Mouse (Mus musculus): ENCODE results near the gene Srcin1.

The Srcin1 gene

GRCm38 (mm10) chr11:97576136-97576906 lies at the start of gene Srcin1:
Srcin1 (minus strand) TSS chr11:97576186.
- peak; percentile 76 for DNase-seq

DNA sequence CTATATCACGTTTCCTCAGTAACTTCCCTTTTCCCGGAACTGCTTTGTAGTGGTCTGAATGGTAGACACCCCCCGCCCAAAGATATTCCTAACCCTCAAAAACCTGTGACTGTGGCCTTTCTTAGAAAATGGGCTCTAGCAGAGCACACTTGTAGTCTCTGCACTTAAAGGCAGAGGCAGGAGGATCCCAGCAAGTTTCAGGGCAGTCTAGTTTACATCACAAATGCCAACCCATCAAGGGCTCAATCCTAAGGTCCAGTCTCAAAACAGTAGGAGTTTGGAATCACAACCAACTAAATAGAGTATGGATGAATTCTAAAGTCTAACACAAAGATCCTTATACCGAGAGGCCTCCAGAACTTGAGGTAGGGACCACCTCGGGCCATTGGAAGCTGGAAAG lies 49.6 kb upstream of the Srcin1 start:
- DNase-seq = no peak

DNA sequence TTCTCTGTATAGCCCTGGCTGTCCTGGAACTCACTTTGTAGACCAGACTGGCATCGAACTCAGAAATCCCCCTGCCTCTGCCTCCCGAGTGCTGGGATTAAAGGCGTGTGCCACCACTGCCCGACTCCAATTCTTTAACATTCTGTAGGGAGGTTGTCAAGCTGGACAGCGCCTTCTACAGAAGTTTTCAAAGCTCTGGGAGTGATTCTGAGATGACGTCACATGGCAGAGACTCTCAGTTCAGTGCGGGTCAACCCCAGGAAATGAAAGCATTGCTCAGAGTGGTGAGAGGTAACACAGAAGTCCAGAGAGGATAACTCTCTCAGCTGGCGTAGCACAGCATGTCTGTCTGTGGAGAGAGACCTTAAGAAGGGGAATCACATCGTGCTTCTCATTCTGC lies 47.2 kb upstream of the Srcin1 start:
- no peak for DNase-seq

GRCm38 (mm10) chr11:97622440-97622839 lies 46.5 kb upstream of the Srcin1 start:
- peak; percentile 63 for DNase-seq

GRCm38 (mm10) chr11:97619391-97619795 lies 43.4 kb upstream of the Srcin1 start:
- peak; percentile 83 for DNase-seq

- DNase-seq = no peak
These were observed 42.4 kb upstream of the Srcin1 start for GRCm38 (mm10) chr11:97618368-97618767.

DNA sequence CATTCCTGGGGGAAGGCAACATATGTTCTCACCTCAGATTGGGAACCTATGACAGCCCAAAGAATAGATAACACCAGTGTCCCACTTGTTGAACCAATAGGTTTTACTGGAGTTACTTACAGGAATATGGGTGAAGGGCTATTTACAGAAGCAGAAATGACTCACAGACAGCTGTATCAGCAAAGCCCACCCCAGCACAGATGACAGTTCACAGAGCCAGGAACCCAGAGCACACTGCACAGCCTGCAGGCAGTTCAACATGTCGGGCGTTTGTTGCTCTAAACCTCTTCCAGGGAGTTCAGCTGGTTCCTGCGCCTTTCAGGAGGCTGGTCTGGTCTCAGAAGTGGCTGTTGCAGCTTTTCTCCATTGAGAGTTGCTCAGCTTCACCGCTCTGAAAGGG lies 39.3 kb upstream of the Srcin1 start:
- DNase-seq = no peak

- DNase-seq = peak; percentile 16
These were observed 35.1 kb upstream of the Srcin1 start for GRCm38 (mm10) chr11:97611076-97611475.

DNA sequence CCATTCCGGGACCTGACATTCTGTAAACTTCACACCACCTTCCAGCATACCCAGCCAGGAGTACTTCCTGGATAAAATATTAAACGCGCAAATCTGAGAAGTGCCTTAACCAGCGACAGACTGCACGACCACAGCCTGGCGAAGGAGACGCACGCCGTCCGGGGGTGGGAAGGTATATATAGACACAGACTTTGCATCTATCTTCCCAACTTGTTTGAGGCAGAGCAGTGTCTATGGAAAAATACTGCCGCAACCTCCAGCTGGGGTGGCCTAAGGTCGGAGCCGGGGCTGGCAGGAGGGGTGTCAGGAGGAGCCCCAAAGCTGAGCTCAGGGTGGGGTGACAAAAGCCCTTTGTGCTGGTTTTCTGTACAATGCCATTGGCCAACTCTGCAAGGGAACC lies 33.8 kb upstream of the Srcin1 start:
- no peak for DNase-seq

DNA sequence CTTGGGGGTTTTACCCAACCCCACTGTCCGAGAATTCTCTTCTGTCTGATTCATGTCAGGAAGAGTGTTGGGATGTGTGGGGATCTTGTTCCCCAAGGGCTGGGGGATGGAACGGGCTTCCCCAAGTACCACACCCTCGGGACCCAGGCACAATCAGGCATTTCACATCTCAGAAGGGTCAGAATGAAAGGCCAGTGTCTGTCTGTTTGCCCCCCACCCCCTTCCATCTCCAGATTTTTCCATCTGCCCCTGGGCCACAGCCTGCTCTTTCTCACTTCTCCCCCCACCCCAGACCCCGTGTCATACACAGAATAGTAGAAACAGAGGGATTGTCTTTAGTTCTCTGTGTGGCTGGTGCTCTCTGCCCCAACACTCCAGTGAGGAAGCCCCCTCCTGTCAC lies 32.9 kb upstream of the Srcin1 start:
- no peak for DNase-seq

DNA sequence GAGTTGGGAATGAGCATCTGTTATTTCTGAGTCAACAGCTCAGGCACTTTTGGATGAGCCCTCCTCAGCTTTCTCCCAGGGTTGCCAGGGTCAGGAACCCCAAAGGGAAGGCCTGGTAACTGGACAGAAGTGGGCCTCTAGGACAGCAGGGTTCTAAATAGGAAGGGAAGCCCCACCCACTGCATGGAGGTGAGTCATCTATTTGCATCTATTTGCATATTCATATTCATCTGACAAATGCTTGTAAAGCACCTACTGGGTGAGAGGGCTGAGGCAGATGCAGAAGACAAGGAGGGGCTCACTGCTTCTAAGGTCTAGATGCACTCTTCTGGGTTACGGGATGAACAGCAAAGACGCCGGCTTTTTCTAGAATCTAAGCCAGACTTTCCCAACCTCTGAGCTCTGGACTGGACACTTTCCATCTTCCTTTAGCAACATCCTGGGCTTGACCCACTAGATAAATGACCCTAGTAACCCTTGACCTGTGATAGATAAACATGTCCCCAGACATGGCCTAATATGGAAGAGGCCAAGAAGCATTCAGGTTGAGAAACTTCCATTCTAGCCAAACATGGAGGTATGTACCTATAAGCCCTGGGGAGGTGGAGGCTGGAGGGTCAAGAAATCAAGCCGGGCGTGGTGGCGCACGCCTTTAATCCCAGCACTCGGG lies 31.2 kb upstream of the Srcin1 start:
- no peak for DNase-seq

- peak; percentile 24 for DNase-seq
These were observed 27.9 kb upstream of the Srcin1 start for GRCm38 (mm10) chr11:97603891-97604290.

- DNase-seq = no peak
These were observed 26.2 kb upstream of the Srcin1 start for GRCm38 (mm10) chr11:97602223-97602622.

GRCm38 (mm10) chr11:97599104-97599503 lies 23.1 kb upstream of the Srcin1 start:
- no peak for DNase-seq

DNA sequence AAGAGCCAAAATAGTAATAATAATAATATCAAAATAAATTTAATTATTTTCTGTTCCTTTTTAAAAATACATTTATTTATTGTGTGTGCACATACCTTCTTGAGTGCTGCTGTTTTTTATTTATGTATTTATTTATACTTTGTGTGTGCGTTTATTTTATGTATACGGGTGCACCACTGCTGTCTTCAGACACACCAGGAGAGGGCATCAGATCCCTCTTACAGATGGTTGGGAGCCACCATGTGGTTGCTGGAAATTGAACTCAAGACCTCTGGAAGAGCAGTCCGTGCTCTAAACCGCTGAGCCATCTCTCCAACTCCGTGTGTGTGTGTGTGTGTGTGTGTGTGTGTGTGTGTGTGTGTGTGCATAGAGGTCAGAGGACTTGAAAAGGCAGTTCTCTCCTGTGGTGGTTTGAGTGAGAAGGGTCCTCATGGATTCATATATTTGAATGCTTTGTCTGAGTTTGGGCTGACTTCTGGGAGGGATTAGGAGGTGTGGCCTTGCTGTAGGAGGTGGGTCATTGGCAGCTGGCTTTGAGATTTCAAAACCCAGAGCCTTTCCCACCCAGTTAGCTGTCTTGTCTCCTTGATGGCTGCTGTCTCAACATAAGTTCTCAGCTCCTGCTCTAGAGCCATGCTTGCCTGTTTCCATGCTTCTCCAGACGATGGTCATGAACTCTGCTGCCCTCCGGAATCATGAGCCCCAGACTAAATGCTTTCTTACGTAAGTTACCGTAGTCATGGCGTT lies 22.1 kb upstream of the Srcin1 start:
- no peak for DNase-seq

- DNase-seq = no peak
These were observed 18.1 kb upstream of the Srcin1 start for GRCm38 (mm10) chr11:97594136-97594535.

DNA sequence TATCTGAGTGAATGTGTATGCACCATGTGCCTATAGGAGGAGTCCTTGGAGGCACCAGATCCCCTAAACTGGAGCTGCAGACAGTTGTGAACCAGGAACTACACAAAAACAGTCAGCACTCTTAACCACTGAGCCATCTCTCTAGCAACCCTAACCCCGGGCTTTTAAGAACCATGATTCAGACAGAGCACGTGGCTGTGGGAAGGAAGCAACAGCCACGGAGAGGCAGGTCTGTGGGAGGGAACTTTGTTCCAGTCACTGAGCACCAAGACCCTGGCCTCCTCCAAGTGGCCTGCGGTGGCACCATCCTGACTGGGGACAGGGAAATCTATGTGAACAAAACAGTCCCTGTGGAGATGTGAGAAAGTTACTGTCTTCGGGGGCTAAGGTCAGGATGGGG lies 15.9 kb upstream of the Srcin1 start:
- no peak for DNase-seq

GRCm38 (mm10) chr11:97590227-97590960 lies 14.4 kb upstream of the Srcin1 start:
- no peak for DNase-seq

GRCm38 (mm10) chr11:97589216-97589615 lies 13.2 kb upstream of the Srcin1 start:
- no peak for DNase-seq

DNA sequence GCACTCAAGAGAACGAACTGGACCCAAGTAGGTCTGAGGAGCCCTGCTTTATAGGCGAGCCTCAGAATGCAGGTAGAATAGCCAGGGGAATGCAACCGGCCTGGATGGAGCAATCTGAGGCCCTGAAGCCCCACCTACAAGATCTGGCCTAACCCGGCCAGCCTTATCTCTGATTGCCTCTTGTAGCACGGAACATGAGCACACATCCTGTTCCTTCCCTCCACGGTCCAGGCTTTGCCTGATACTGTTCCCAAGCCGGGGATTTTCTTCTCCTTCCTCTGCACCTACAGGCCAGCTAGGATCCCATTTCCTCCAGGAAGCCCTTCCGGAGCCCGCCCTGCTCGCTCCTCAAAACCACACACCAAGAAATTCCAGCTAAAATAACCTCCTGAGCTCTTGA lies 9.9 kb upstream of the Srcin1 start:
- no peak for DNase-seq

- DNase-seq = no peak
These were observed 8.5 kb upstream of the Srcin1 start for GRCm38 (mm10) chr11:97584476-97584875.

DNA sequence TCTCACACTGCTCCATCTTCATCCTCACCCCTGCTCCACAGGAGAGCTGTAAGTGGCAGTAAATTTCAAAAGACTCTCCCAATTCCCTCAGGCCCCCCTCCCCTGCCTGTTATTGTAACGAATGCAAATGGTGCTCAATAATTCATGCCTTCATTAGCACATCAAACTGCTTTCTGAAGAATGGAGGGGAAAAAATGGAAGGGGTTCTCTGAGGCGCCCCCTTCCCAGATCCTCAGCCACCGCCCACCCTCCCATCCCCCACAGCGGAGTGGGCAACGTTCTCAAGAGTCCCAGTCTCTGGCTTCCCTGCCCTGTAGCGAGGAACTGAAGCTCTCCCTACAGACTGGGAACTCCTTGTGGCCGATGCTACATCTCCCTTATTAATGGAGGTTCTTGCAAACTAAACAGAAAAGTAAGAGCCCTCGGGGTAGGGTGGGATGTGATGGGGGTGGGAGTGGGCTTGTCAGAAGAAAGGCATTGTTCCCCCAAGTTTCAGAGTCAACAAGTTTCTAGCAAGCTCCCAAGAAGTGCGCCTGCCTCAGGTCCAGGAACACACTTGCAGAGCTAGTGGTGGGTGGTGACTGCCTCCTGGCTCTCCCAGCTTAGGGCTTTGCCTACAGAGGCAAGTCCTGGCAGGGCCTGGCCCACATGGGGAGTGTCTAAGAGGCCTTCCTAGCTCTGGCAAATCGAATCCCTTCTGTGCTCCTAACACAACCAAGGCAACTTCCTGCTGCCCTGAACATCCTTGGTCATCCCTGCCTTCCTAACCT lies 3.3 kb upstream of the Srcin1 start:
- DNase-seq = no peak

All from right cerebral cortex, postnatal 4 days (tissue).